Mouse (Mus musculus): ENCODE measurements around the gene Gm10226. TPM values are rescaled to one million over a fixed set of nuclear protein-coding genes. Genes with fewer than 3 reads are reported as not detected.
"Not testable (repeated sequence)": the region's sequence is repeated elsewhere in the genome, so short reads cannot be mapped to it uniquely, and the experiment has no call there.

Gene Gm10226
- 12.1 and 17.6 TPM in 2 replicates for polyA plus RNA-seq (2015; fragmentation: Nextera tagmentation; extraction: Ambion mirVana)

DNA sequence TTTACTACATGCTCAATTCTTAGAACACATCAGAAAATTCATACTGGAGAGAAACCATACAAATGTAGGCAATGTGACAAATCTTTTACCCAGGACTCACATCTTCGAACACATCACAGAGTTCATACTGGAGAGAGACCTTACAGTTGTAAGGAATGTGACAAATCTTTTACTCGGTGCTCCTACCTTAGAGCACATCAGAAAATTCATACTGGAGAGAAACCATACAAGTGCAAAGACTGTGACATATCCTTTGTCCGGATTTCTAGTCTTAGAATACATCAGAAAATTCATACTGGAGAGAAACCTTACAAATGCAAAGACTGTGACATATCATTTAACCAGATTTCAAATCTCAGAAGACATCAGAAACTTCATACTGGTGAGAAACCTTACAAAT lies at the start of gene Gm10226:
TSS of gene Gm10226 (plus strand) at position 301 of the 400 bp plus-strand sequence.
- WGBS = 94% methylated on average over 3 of the region's 3 CpGs
- Histone ChIP-seq H3K4me2 (ENCODE audit: low read length) (no peak within 1 kb of the TSS), H3K4me1 (ENCODE audit: control insufficient read depth, insufficient read depth, low read depth, low read length) (no peaks in the 10 kb centered on the region), H3K36me3 (ENCODE audit: control insufficient read depth, insufficient read depth, low read length) (peaks cover 14% of the 10 kb centered on the region), H3K27me3 (replicated peaks; ENCODE audit: control insufficient read depth, insufficient read depth, low read length) (no peaks in the 10 kb centered on the region), H3K27ac (ENCODE audit: low read depth, low read length) (no peak within 1 kb of the TSS), H3K4me3 (ENCODE audit: low read length) (no peak within 1 kb of the TSS), H3K9ac (ENCODE audit: low read depth, low read length) (no peak within 1 kb of the TSS), H3K9me3 (ENCODE audit: control insufficient read depth, low read length) (no peaks in the 10 kb centered on the region)
- ATAC-seq = no peak

DNA sequence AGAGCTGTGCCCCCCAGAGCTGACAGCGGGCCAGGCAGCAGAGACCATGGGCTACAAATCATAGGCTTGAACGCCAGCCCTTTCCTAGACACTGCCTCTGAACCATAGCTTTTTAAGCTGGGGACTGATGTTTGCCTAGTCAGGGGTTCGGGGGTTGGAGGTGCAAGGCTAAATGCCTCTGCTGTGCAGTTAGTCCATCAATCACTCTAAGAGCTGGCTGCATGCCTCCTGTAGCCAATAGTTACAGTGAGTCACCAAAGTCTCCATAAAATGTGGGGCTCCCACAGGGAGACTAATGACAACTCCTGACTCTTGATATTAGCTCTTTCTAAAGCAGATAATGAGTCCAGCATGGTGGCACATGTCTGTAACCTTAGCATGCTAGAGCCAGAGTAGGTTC lies 42.9 kb upstream of the Gm10226 start:
- H3K36me3 ChIP-seq (ENCODE audit: control insufficient read depth, insufficient read depth, low read length) = no peaks in the 10 kb centered on the region
- no peaks in the 10 kb centered on the region for H3K4me1 ChIP-seq (ENCODE audit: control insufficient read depth, insufficient read depth, low read depth, low read length)
- no peak overlapping the region for H3K4me3 ChIP-seq (ENCODE audit: low read length)
- 59% methylated on average over 3 of the region's 3 CpGs for WGBS
- no peaks in the 10 kb centered on the region for H3K27me3 ChIP-seq (replicated peaks; ENCODE audit: control insufficient read depth, insufficient read depth, low read length)
- H3K4me2 ChIP-seq (ENCODE audit: low read length) = no peak overlapping the region
- H3K9me3 ChIP-seq (ENCODE audit: control insufficient read depth, low read length) = 0 out of 2 replicates have a peak, but pooled peaks cover 5% of the 10 kb centered on the region
- no peak overlapping the region for H3K27ac ChIP-seq (ENCODE audit: low read depth, low read length)
- no peak for ATAC-seq
- H3K9ac ChIP-seq (ENCODE audit: low read depth, low read length) = no peak overlapping the region

DNA sequence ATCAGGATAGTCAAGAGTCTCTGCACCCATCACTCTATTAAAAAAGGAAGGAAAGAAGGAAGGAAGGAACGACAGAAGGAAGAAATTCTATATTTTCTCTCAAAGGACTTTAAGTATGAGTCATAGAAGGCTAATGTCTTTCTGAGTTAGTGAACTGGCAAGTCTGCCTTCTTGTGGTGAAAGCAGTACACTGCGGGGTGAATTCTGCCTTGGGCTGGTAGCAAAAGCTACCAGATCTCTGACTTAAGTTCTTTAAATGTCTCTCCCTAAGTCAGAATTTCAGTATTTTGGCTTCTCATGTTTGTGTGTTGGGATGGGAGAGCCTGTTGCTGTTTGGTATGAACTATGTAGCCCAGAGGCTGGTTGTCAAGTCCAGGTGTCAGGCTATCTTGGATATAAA lies 41.7 kb upstream of the Gm10226 start:
- Histone ChIP-seq H3K27ac (ENCODE audit: low read depth, low read length) (peak overlapping the region; percentile 71), H3K9ac (ENCODE audit: low read depth, low read length) (peak overlapping the region; percentile 50; the same call in 1 of the 2 replicates), H3K27me3 (replicated peaks; ENCODE audit: control insufficient read depth, insufficient read depth, low read length) (no peaks in the 10 kb centered on the region), H3K9me3 (ENCODE audit: control insufficient read depth, low read length) (0 out of 2 replicates have a peak, but pooled peaks cover 5% of the 10 kb centered on the region), H3K4me2 (ENCODE audit: low read length) (peak overlapping the region; percentile 54), H3K4me1 (ENCODE audit: control insufficient read depth, insufficient read depth, low read depth, low read length) (no peaks in the 10 kb centered on the region), H3K4me3 (ENCODE audit: low read length) (peak overlapping the region; percentile 49), H3K36me3 (ENCODE audit: control insufficient read depth, insufficient read depth, low read length) (no peaks in the 10 kb centered on the region)
- peak; percentile 14; the same call in 1 of the 2 replicates for ATAC-seq
- 29% methylated on average over 2 of the region's 2 CpGs for WGBS

- ATAC-seq = peak; percentile 100
- not testable (repeated sequence) for H3K4me1 ChIP-seq (ENCODE audit: control insufficient read depth, insufficient read depth, low read depth, low read length); H3K27me3 ChIP-seq (replicated peaks; ENCODE audit: control insufficient read depth, insufficient read depth, low read length); H3K9me3 ChIP-seq (ENCODE audit: control insufficient read depth, low read length); H3K36me3 ChIP-seq (ENCODE audit: control insufficient read depth, insufficient read depth, low read length)
- WGBS = under 1% methylated on average over 17 of the region's 17 CpGs
- Histone ChIP-seq H3K9ac (ENCODE audit: low read depth, low read length) (peak within 1 kb of the TSS; percentile 50), H3K4me3 (ENCODE audit: low read length) (peak within 1 kb of the TSS; percentile 49), H3K27ac (ENCODE audit: low read depth, low read length) (peak within 1 kb of the TSS; percentile 71), H3K4me2 (ENCODE audit: low read length) (peak within 1 kb of the TSS; percentile 54)
These were observed 41.2 kb upstream of the Gm10226 start, which contains the start of gene Zfp983 for GRCm38 (mm10) chr17:21650364-21650907. Gene Zfp983, plus strand, starts transcription at chr17:21650624.

DNA sequence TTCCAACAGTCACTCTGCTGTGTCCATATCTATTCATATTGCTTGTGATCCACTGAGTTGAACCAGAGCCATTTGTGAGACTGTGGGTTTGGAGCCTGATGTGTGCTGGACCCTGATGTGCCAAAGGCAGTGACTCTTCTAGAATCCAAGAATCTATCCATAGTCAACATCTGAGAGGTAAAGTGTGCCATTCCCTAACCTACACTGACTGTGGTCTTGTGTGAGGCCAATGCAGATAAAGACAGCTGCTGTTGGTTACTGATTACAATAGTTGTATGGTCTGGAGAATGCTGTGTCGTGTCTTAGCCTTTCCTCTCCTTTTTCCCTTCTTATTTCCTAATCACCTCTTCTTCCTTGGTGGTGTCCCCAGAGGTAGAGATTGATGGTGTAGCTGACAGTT lies 12.8 kb upstream of the Gm10226 start:
- not testable (repeated sequence) for H3K4me1 ChIP-seq (ENCODE audit: control insufficient read depth, insufficient read depth, low read depth, low read length); H3K27me3 ChIP-seq (replicated peaks; ENCODE audit: control insufficient read depth, insufficient read depth, low read length); H3K9me3 ChIP-seq (ENCODE audit: control insufficient read depth, low read length); H3K4me2 ChIP-seq (ENCODE audit: low read length); H3K36me3 ChIP-seq (ENCODE audit: control insufficient read depth, insufficient read depth, low read length); H3K4me3 ChIP-seq (ENCODE audit: low read length); ATAC-seq; H3K9ac ChIP-seq (ENCODE audit: low read depth, low read length); H3K27ac ChIP-seq (ENCODE audit: low read depth, low read length)
- 32% methylated on average over 1 of the region's 1 CpGs for WGBS

GRCm38 (mm10) chr17:21679273-21680018 lies 12.2 kb upstream of the Gm10226 start:
- Histone ChIP-seq H3K27me3 (replicated peaks; ENCODE audit: control insufficient read depth, insufficient read depth, low read length) (no peaks in the 10 kb centered on the region), H3K27ac (ENCODE audit: low read depth, low read length) (peak overlapping the region; percentile 77), H3K4me1 (ENCODE audit: control insufficient read depth, insufficient read depth, low read depth, low read length) (no peaks in the 10 kb centered on the region; the same call in 1 of the 2 replicates), H3K4me2 (ENCODE audit: low read length) (peak overlapping the region; percentile 70), H3K9me3 (ENCODE audit: control insufficient read depth, low read length) (no peaks in the 10 kb centered on the region), H3K36me3 (ENCODE audit: control insufficient read depth, insufficient read depth, low read length) (no peaks in the 10 kb centered on the region; the same call in 1 of the 2 replicates), H3K4me3 (ENCODE audit: low read length) (peak overlapping the region; percentile 48), H3K9ac (ENCODE audit: low read depth, low read length) (peak overlapping the region; percentile 57)
- WGBS = 5% methylated on average over 9 of the region's 9 CpGs
- peak; percentile 99 for ATAC-seq

DNA sequence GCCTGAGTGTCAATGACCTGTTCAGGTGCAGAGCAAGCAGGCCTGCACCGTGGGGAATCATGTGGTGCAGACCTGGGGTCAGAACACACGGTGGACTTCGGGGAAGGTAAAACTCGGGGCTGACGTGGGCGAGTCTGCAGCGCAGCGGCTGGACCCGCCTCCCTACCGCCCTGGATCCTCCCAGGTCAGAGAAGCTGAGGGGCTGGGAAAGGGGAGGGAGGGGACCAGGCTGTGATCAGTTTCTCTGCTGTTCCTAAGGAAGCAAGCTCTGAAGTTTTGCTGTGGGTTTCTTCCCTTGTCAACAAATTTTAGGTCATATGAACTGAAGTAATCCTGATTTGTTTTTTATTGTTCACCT lies 11.7 kb upstream of the Gm10226 start:
- Histone ChIP-seq H3K9ac (ENCODE audit: low read depth, low read length) (peak overlapping the region; percentile 57), H3K27ac (ENCODE audit: low read depth, low read length) (peak overlapping the region; percentile 77), H3K4me2 (ENCODE audit: low read length) (peak overlapping the region; percentile 70), H3K4me3 (ENCODE audit: low read length) (peak overlapping the region; percentile 48)
- H3K36me3 ChIP-seq (ENCODE audit: control insufficient read depth, insufficient read depth, low read length); H3K4me1 ChIP-seq (ENCODE audit: control insufficient read depth, insufficient read depth, low read depth, low read length); H3K27me3 ChIP-seq (replicated peaks; ENCODE audit: control insufficient read depth, insufficient read depth, low read length); H3K9me3 ChIP-seq (ENCODE audit: control insufficient read depth, low read length): not testable (repeated sequence)
- WGBS = 0% methylated on average over 9 of the region's 10 CpGs
- peak; percentile 93 for ATAC-seq

- Histone ChIP-seq H3K4me2 (ENCODE audit: low read length) (no peak overlapping the region), H3K4me1 (ENCODE audit: control insufficient read depth, insufficient read depth, low read depth, low read length) (no peaks in the 10 kb centered on the region), H3K9ac (ENCODE audit: low read depth, low read length) (no peak overlapping the region), H3K36me3 (ENCODE audit: control insufficient read depth, insufficient read depth, low read length) (peaks cover 9% of the 10 kb centered on the region), H3K27ac (ENCODE audit: low read depth, low read length) (no peak overlapping the region), H3K27me3 (replicated peaks; ENCODE audit: control insufficient read depth, insufficient read depth, low read length) (no peaks in the 10 kb centered on the region), H3K9me3 (ENCODE audit: control insufficient read depth, low read length) (no peaks in the 10 kb centered on the region), H3K4me3 (ENCODE audit: low read length) (no peak overlapping the region)
- ATAC-seq = no peak
- WGBS = 82% methylated on average over 3 of the region's 3 CpGs
These were observed 1.7 kb downstream of the Gm10226 start for GRCm38 (mm10) chr17:21693342-21693741.

DNA sequence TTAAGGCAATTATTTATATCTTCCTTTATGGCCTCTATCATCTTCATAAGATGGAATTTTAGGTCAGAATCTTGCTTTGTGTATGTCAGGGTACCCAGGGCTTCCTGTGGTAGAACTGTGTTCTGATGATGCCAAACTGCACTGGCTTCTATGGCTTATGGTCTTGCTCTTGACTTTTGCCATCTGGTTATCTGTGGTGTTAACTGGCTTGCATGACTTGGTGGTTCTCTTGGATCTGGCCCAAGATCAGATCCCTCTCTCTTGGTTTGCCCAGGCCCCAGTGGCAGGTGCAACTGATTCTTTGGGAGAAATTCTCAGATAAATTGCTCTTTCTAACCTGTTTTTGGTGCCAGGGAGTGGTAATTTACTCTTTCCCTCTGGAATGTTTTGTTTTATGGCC lies 4.4 kb downstream of the Gm10226 start:
- H3K4me1 ChIP-seq (ENCODE audit: control insufficient read depth, insufficient read depth, low read depth, low read length) = no peaks in the 10 kb centered on the region
- peaks cover under 1% of the 10 kb centered on the region; the same call in 1 of the 2 replicates for H3K36me3 ChIP-seq (ENCODE audit: control insufficient read depth, insufficient read depth, low read length)
- H3K27ac ChIP-seq (ENCODE audit: low read depth, low read length) = no peak overlapping the region
- H3K9ac ChIP-seq (ENCODE audit: low read depth, low read length) = no peak overlapping the region
- no peak overlapping the region for H3K4me3 ChIP-seq (ENCODE audit: low read length)
- H3K4me2 ChIP-seq (ENCODE audit: low read length) = no peak overlapping the region
- no peaks in the 10 kb centered on the region for H3K9me3 ChIP-seq (ENCODE audit: control insufficient read depth, low read length)
- ATAC-seq = no peak
- no peaks in the 10 kb centered on the region for H3K27me3 ChIP-seq (replicated peaks; ENCODE audit: control insufficient read depth, insufficient read depth, low read length)
